Mouse (Mus musculus) heart, embryonic 14.5 days (tissue): ENCODE results near the gene Ptprd. TPM values are rescaled to one million over a fixed set of nuclear protein-coding genes. Genes with fewer than 3 reads are reported as not detected.

ENCODE experiments used
- ATAC-seq: fragments of 200-750 bp; cut with Nextera tagmentation; 2 replicates; pipeline ENCODE4 v1.8.0; 2017; ENCODE audit warnings: low read depth, moderate TSS enrichment; ENCODE audit not compliant: insufficient number of reproducible peaks, insufficient read depth, low FRiP score
- H3K27ac ChIP-seq, 2 experiments: fragments of 200-500 bp in 1 of 2; fragments of 300-500 bp in 1 of 2; sonication (generic) in 1 of 2; replicated peaks in 1 of 2; 2 replicates each; pipeline ENCODE4 v1.5.1; 2012 to 2014; ENCODE audit warnings: low read depth in 2 of 2, low read length in 2 of 2, control low read depth in 1 of 2, mild to moderate bottlenecking in 1 of 2, mixed read lengths in 1 of 2; ENCODE audit not compliant: control insufficient read depth in 1 of 2, insufficient read depth in 1 of 2
- H3K27me3 ChIP-seq: fragments of 300-500 bp; sonication (generic); 2 replicates; pipeline ENCODE4 v1.6.1; 2014; ENCODE audit warnings: mild to moderate bottlenecking, low read length, control low read depth; ENCODE audit not compliant: control insufficient read depth, insufficient read depth
- H3K36me3 ChIP-seq: fragments of 300-500 bp; sonication (generic); 2 replicates; pipeline ENCODE4 v1.6.1; 2014; ENCODE audit warnings: mild to moderate bottlenecking, control low read depth, low read length, mixed read lengths; ENCODE audit not compliant: control insufficient read depth, insufficient read depth
- H3K4me1 ChIP-seq, 2 experiments: fragments of 200-500 bp in 1 of 2; fragments of 300-500 bp in 1 of 2; sonication (generic) in 1 of 2; 2 replicates each; pipeline ENCODE4 v1.6.1; 2012 to 2014; ENCODE audit warnings: low read length in 2 of 2, control low read depth in 1 of 2, mixed read lengths in 1 of 2; ENCODE audit not compliant: control insufficient read depth in 2 of 2, insufficient read depth in 2 of 2
- H3K4me2 ChIP-seq: fragments of 300-500 bp; sonication (generic); 2 replicates; pipeline ENCODE4 v1.6.1; 2014; ENCODE audit warnings: mild to moderate bottlenecking, low read length
- H3K4me3 ChIP-seq, 2 experiments: fragments of 200-500 bp in 1 of 2; fragments of 300-500 bp in 1 of 2; sonication (generic) in 1 of 2; 2 replicates each; pipeline ENCODE4 v1.5.1; 2012 to 2014; ENCODE audit warnings: low read length in 2 of 2, mild to moderate bottlenecking in 2 of 2, control low read depth in 1 of 2, low read depth in 1 of 2, moderate library complexity in 1 of 2; ENCODE audit not compliant: control insufficient read depth in 1 of 2, insufficient read depth in 1 of 2
- H3K9ac ChIP-seq: fragments of 300-500 bp; sonication (generic); 2 replicates; pipeline ENCODE4 v1.6.1; 2014; ENCODE audit warnings: mild to moderate bottlenecking, low read length
- H3K9me3 ChIP-seq: fragments of 300-500 bp; sonication (generic); 2 replicates; pipeline ENCODE4 v1.6.1; 2016; ENCODE audit warnings: low read length, control low read depth; ENCODE audit not compliant: control insufficient read depth
- WGBS: fragments of 180-500 bp; shearing (Covaris S2); extraction: QIAGEN DNeasy Blood & Tissue Kit; methylation state at CpG from one replicate; pipeline ENCODE4 v1.1.7; 2014; 5-methylcytosine and 5-hydroxymethylcytosine counted together
- polyA plus RNA-seq: library from polyadenylated mRNA; unstranded; fragments of >200 nt; fragmentation: Nextera tagmentation; extraction: Ambion mirVana; gene quantifications from 2 replicates; pipeline ENCODE4 v1.2.1, GENCODE M21; 2014

The Ptprd gene
- polyA plus RNA-seq, 1 experiment from 2014 or later: 21.8 TPM

GRCm38 (mm10) chr4:76337926-76338325 lies 1873.8 kb downstream of the Ptprd start:
- Histone ChIP-seq H3K36me3 (no peaks in the 10 kb centered on the region), H3K9ac (no peak overlapping the region), H3K27ac (no peak overlapping the region), H3K4me3 (no peak overlapping the region), H3K4me1 (no peaks in the 10 kb centered on the region; a peak in 1 of 4 replicates), H3K9me3 (no peaks in the 10 kb centered on the region), H3K27me3 (no peaks in the 10 kb centered on the region), H3K4me2 (no peak overlapping the region)
- 73% methylated on average over 1 of the region's 1 CpGs for WGBS
- ATAC-seq: no peak

GRCm38 (mm10) chr4:76327346-76327745 lies 1884.4 kb downstream of the Ptprd start:
- peak overlapping the region in 1 of 2 experiments; percentile 0; a peak in 3 of 4 replicates for H3K27ac ChIP-seq
- peaks cover 3% of the 10 kb centered on the region; the same call in 1 of the 2 replicates for H3K36me3 ChIP-seq
- H3K4me2 ChIP-seq: peak overlapping the region; percentile 54
- H3K9me3 ChIP-seq: no peaks in the 10 kb centered on the region
- H3K4me1 ChIP-seq: peaks cover 2 to 7% of the 10 kb centered on the region in 2 experiments; a peak in 2 of 4 replicates
- H3K4me3 ChIP-seq: peak overlapping the region; percentile 6 to 19
- 15% methylated on average over 11 of the region's 11 CpGs for WGBS
- H3K9ac ChIP-seq: peak overlapping the region; percentile 42
- no peaks in the 10 kb centered on the region for H3K27me3 ChIP-seq
- no peak for ATAC-seq

GRCm38 (mm10) chr4:76325646-76326045 lies 1886.1 kb downstream of the Ptprd start:
- 91% methylated on average over 3 of the region's 3 CpGs for WGBS
- H3K27ac ChIP-seq: no peak overlapping the region
- H3K4me1 ChIP-seq: peaks cover 2 to 7% of the 10 kb centered on the region in 2 experiments; a peak in 2 of 4 replicates
- ATAC-seq: no peak
- no peak overlapping the region for H3K9ac ChIP-seq
- no peaks in the 10 kb centered on the region for H3K9me3 ChIP-seq
- H3K4me2 ChIP-seq: no peak overlapping the region
- no peaks in the 10 kb centered on the region for H3K27me3 ChIP-seq
- peaks cover 3% of the 10 kb centered on the region; the same call in 1 of the 2 replicates for H3K36me3 ChIP-seq
- H3K4me3 ChIP-seq: no peak overlapping the region

- H3K27me3 ChIP-seq: no peaks in the 10 kb centered on the region
- H3K4me3 ChIP-seq: no peak overlapping the region
- no peak overlapping the region for H3K4me2 ChIP-seq
- H3K9me3 ChIP-seq: no peaks in the 10 kb centered on the region
- no peak for ATAC-seq
- H3K9ac ChIP-seq: no peak overlapping the region
- H3K36me3 ChIP-seq: peaks cover 3% of the 10 kb centered on the region; the same call in 1 of the 2 replicates
- WGBS: 74% methylated on average over 10 of the region's 10 CpGs
- H3K4me1 ChIP-seq: peaks cover 2 to 7% of the 10 kb centered on the region in 2 experiments; a peak in 2 of 4 replicates
- no peak overlapping the region for H3K27ac ChIP-seq
These were observed 1886.8 kb downstream of the Ptprd start for GRCm38 (mm10) chr4:76324928-76325327.

GRCm38 (mm10) chr4:76324509-76324908 lies 1887.3 kb downstream of the Ptprd start:
- no peak overlapping the region for H3K27ac ChIP-seq
- H3K9me3 ChIP-seq: no peaks in the 10 kb centered on the region
- peaks cover 2 to 7% of the 10 kb centered on the region in 2 experiments; a peak in 2 of 4 replicates for H3K4me1 ChIP-seq
- no peak overlapping the region for H3K4me2 ChIP-seq
- no peak overlapping the region for H3K9ac ChIP-seq
- peaks cover 3% of the 10 kb centered on the region; the same call in 1 of the 2 replicates for H3K36me3 ChIP-seq
- WGBS: 80% methylated on average over 5 of the region's 5 CpGs
- H3K27me3 ChIP-seq: no peaks in the 10 kb centered on the region
- ATAC-seq: no peak
- no peak overlapping the region for H3K4me3 ChIP-seq

GRCm38 (mm10) chr4:76319874-76320273 lies 1891.9 kb downstream of the Ptprd start:
- 35% methylated on average over 4 of the region's 4 CpGs for WGBS
- ATAC-seq: no peak

GRCm38 (mm10) chr4:76315977-76316376 lies 1895.8 kb downstream of the Ptprd start:
- no peak overlapping the region for H3K4me2 ChIP-seq
- H3K9me3 ChIP-seq: no peaks in the 10 kb centered on the region
- H3K27me3 ChIP-seq: no peaks in the 10 kb centered on the region
- no peak overlapping the region for H3K27ac ChIP-seq
- no peak for ATAC-seq
- peaks cover 6 to 18% of the 10 kb centered on the region in 2 experiments for H3K4me1 ChIP-seq
- H3K4me3 ChIP-seq: no peak overlapping the region
- H3K9ac ChIP-seq: no peak overlapping the region
- 89% methylated on average over 2 of the region's 2 CpGs for WGBS
- 0 out of 2 replicates have a peak, but pooled peaks cover 4% of the 10 kb centered on the region for H3K36me3 ChIP-seq

More at GRCm38 (mm10) chr4:76319874-76320273, 1891.9 kb downstream of the Ptprd start:
- Histone ChIP-seq H3K4me2 (no peak overlapping the region), H3K9me3 (no peaks in the 10 kb centered on the region), H3K4me1 (no peaks in the 10 kb centered on the region; a peak in 2 of 4 replicates), H3K9ac (no peak overlapping the region), H3K4me3 (no peak overlapping the region), H3K36me3 (peaks cover 7% of the 10 kb centered on the region; the same call in 1 of the 2 replicates), H3K27ac (no peak overlapping the region), H3K27me3 (no peaks in the 10 kb centered on the region)

GRCm38 (mm10) chr4:76313749-76314148 lies 1898.0 kb downstream of the Ptprd start:
- no peaks in the 10 kb centered on the region for H3K9me3 ChIP-seq
- no peak for ATAC-seq
- 52% methylated on average over 3 of the region's 3 CpGs for WGBS

More at GRCm38 (mm10) chr4:76313749-76314148, 1898.0 kb downstream of the Ptprd start:
- Histone ChIP-seq H3K4me2 (no peak overlapping the region), H3K4me1 (peaks cover 6 to 18% of the 10 kb centered on the region in 2 experiments), H3K27me3 (no peaks in the 10 kb centered on the region), H3K36me3 (0 out of 2 replicates have a peak, but pooled peaks cover 4% of the 10 kb centered on the region), H3K4me3 (no peak overlapping the region), H3K27ac (no peak overlapping the region), H3K9ac (no peak overlapping the region)
